Mouse (Mus musculus): ENCODE results near the gene Scgb1b15. TPM values are rescaled to one million over a fixed set of nuclear protein-coding genes. Genes with fewer than 3 reads are reported as not detected.
"Not testable (repeated sequence)": the region's sequence is repeated elsewhere in the genome, so short reads cannot be mapped to it uniquely, and the experiment has no call there.

Gene Scgb1b15
- polyA plus RNA-seq (2015; fragmentation: Nextera tagmentation; extraction: Ambion mirVana), result not detected in 2 replicates

GRCm38 (mm10) chr7:32836254-32836653 is at the start of gene Scgb1b15:
Gene Scgb1b15 (plus strand): TSS chr7:32836554.
- not testable (repeated sequence) for H3K4me1 ChIP-seq; H3K9ac ChIP-seq; ATAC-seq (ENCODE audit: extremely low read depth, insufficient number of reproducible peaks, low FRiP score, low TSS enrichment); H3K4me3 ChIP-seq; H3K36me3 ChIP-seq; H3K4me2 ChIP-seq; H3K27ac ChIP-seq (replicated peaks); H3K9me3 ChIP-seq; H3K27me3 ChIP-seq (replicated peaks)

DNA sequence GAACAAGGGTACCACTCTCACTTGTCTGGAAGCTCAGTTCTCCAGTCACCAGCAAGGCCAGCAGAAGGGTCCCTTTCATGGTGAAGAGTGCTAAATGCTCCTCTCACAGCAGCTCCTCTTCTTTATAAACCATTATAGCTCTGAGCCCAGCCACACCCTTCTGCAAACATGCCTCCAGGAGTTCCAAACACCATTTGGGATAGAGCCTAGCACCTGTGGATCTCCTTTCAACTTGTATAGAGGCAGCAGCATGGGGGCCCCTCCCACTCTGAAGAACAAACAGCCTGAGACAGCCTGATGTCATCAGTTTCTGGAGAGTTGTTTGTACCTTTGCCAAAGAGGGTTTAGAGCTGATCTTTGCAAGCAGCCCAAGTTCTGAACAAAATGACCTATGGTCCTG is 6.8 kb upstream of the Scgb1b15 start, which contains the start of gene Scgb2b15:
Scgb2b15 (minus strand) TSS at position 101 of the 400 bp plus-strand sequence.
- H3K9me3 ChIP-seq; ATAC-seq (ENCODE audit: extremely low read depth, insufficient number of reproducible peaks, low FRiP score, low TSS enrichment); H3K4me3 ChIP-seq: not testable (repeated sequence)

More for the DNA sequence above, 6.8 kb upstream of the Scgb1b15 start, which contains the start of gene Scgb2b15:
- not testable (repeated sequence) for H3K4me1 ChIP-seq; H3K27ac ChIP-seq (replicated peaks); H3K36me3 ChIP-seq; H3K27me3 ChIP-seq (replicated peaks); H3K9ac ChIP-seq; H3K4me2 ChIP-seq

Other genes with a start within 250 kb of the Scgb1b15 start
- not detected in 2 replicates for gene Scgb2b15, start 6.9 kb upstream of the Scgb1b15 start, polyA plus RNA-seq (2015; fragmentation: Nextera tagmentation; extraction: Ambion mirVana)
- not detected in 2 replicates for gene Scgb2b17, start 220.0 kb downstream of the Scgb1b15 start, polyA plus RNA-seq (2015; fragmentation: Nextera tagmentation; extraction: Ambion mirVana)
- gene Scgb1b17, start 226.9 kb downstream of the Scgb1b15 start, polyA plus RNA-seq (2015; fragmentation: Nextera tagmentation; extraction: Ambion mirVana), result not detected in 2 replicates

Data from heart, embryonic 13.5 days (tissue).